Mouse (Mus musculus) megakaryocyte, embryonic 14.5 days (primary cell): ENCODE results near the gene Spp1. TPM values are rescaled to one million over a fixed set of nuclear protein-coding genes. Genes with fewer than 3 reads are reported as not detected.

Experiments used
- H3K27me3 ChIP-seq: replicated peaks from 2 replicates; pipeline ENCODE3; 2012; ENCODE audit warnings: inconsistent platforms
- H3K36me3 ChIP-seq: replicated peaks from 2 replicates; pipeline ENCODE3; 2012; ENCODE audit warnings: low read length, inconsistent platforms, mixed read lengths
- H3K4me1 ChIP-seq: 2 replicates; pipeline ENCODE4 v1.6.1; 2012; ENCODE audit warnings: inconsistent platforms
- H3K4me3 ChIP-seq: replicated peaks from 2 replicates; pipeline ENCODE3; 2012; ENCODE audit warnings: moderate library complexity, mild to moderate bottlenecking, inconsistent platforms
- H3K9me3 ChIP-seq: 2 replicates; pipeline ENCODE4 v1.6.1; 2012; ENCODE audit warnings: inconsistent platforms
- FLI1 ChIP-seq: IDR thresholded peaks from 2 replicates; pipeline ENCODE4 v1.6.1; 2012; ENCODE audit warnings: low read length, inconsistent platforms, mixed read lengths
- GATA1 ChIP-seq: IDR thresholded peaks from 3 replicates; pipeline ENCODE4 v1.6.1; 2012; ENCODE audit warnings: mixed read lengths, low read length, inconsistent platforms, borderline replicate concordance
- polyA plus RNA-seq: library from polyadenylated mRNA; stranded (reverse); fragments of >175 nt; gene quantifications from 2 replicates; pipeline ENCODE4 v1.2.3, GENCODE M21; 2012; ENCODE audit warnings: low replicate concordance; ENCODE audit not compliant: insufficient read depth

Spp1 gene
- polyA plus RNA-seq: 5.8 TPM in 1 of 2 replicates, not detected in the other

- Histone ChIP-seq H3K4me1 (peaks cover 37% of the 10 kb centered on the region), H3K36me3 (no peaks in the 10 kb centered on the region), H3K9me3 (no peaks in the 10 kb centered on the region), H3K4me3 (peak within 1 kb of the TSS; percentile 81), H3K27me3 (no peaks in the 10 kb centered on the region)
- no peak for TF ChIP-seq FLI1
- no peak for TF ChIP-seq GATA1
Observed at GRCm38 (mm10) chr5:104434835-104435301, at the start of gene Spp1. Spp1 (plus strand) TSS chr5:104435118.

DNA sequence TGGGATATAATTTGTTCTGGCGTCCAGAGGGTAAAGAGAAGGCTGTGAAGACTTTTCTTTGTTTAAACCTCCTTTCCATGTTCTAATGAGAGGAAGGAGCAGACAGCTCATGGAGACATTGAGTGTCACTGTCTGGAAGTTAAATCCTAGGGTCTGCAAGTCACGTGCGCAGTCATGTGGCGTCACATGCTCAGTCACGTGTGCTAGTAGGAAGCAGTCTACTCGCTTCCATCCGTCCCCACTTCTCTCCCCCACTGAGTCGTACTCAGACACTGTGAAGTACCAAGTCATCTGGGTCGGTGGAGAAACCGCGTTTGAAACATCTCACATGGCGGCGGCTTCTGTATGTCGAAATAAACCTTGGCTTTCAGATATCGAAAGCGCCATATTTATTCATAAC, 49.4 kb upstream of the Spp1 start:
- Histone ChIP-seq H3K9me3 (0 out of 2 replicates have a peak, but pooled peaks cover 4% of the 10 kb centered on the region), H3K36me3 (no peaks in the 10 kb centered on the region), H3K4me1 (no peaks in the 10 kb centered on the region), H3K4me3 (no peak overlapping the region), H3K27me3 (no peaks in the 10 kb centered on the region)
- no peak for TF ChIP-seq GATA1
- TF ChIP-seq FLI1: no peak

DNA sequence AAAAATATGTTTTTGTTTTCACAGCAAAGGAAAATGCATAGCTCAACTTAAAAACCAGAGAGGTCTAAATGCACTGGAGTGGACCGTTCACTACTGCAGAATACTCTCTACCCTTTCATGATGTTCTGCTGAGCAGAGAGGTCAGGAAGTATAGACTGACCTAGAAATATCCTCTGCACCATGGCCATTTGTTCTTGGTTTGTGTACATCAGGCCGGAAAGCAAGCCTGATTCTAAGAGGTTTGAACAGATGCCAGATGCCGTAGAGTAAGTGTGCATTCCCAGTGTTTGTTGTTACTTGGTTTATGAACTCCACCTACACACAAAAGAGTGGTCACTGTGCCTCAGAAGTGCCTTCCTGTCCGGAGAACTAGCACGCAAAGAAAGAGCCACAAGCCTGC, 48.0 kb upstream of the Spp1 start:
- TF ChIP-seq FLI1: no peak
- H3K4me1 ChIP-seq: no peaks in the 10 kb centered on the region
- H3K4me3 ChIP-seq: no peak overlapping the region
- H3K27me3 ChIP-seq: no peaks in the 10 kb centered on the region
- H3K36me3 ChIP-seq: no peaks in the 10 kb centered on the region
- 0 out of 2 replicates have a peak, but pooled peaks cover 4% of the 10 kb centered on the region for H3K9me3 ChIP-seq

DNA sequence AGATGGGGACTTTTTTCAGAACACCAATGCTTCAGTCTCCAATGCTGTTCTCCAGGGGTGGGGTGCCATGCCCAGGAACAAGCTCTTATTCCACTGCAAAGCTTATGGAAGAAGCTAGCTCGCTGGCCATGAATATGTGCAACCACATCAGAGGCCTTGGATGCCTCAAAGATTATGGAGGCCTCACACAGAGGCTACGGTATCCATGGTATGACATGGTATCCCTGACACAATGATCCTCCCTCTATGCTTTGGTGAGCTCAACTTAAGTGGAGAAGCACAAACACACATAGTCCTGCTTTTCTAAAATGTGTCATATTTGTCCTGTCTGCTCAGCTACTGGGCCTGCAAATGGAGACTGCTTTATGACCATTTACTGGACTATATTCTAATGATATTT, 44.0 kb upstream of the Spp1 start:
- Histone ChIP-seq H3K9me3 (no peaks in the 10 kb centered on the region), H3K27me3 (no peaks in the 10 kb centered on the region), H3K4me1 (no peaks in the 10 kb centered on the region; the same call in 1 of the 2 replicates), H3K36me3 (no peaks in the 10 kb centered on the region), H3K4me3 (no peak overlapping the region)
- TF ChIP-seq GATA1 (no peak), FLI1 (no peak)

GRCm38 (mm10) chr5:104392784-104393183, 42.1 kb upstream of the Spp1 start:
- no peak for TF ChIP-seq GATA1
- no peak for TF ChIP-seq FLI1
- peaks cover 3% of the 10 kb centered on the region; the same call in 1 of the 2 replicates for H3K4me1 ChIP-seq
- H3K4me3 ChIP-seq: no peak overlapping the region
- peaks cover 5% of the 10 kb centered on the region for H3K27me3 ChIP-seq
- no peaks in the 10 kb centered on the region for H3K9me3 ChIP-seq
- H3K36me3 ChIP-seq: no peaks in the 10 kb centered on the region

- no peaks in the 10 kb centered on the region for H3K9me3 ChIP-seq
- peaks cover 7% of the 10 kb centered on the region for H3K27me3 ChIP-seq
- H3K4me3 ChIP-seq: no peak overlapping the region
- no peak for TF ChIP-seq FLI1
- no peak for TF ChIP-seq GATA1
- H3K4me1 ChIP-seq: peaks cover 3% of the 10 kb centered on the region; the same call in 1 of the 2 replicates
- no peaks in the 10 kb centered on the region for H3K36me3 ChIP-seq
Observed at GRCm38 (mm10) chr5:104396286-104396685, 38.6 kb upstream of the Spp1 start.

- no peak overlapping the region for H3K4me3 ChIP-seq
- TF ChIP-seq GATA1 (no peak), FLI1 (no peak)
- no peaks in the 10 kb centered on the region for H3K36me3 ChIP-seq
- peaks cover 7% of the 10 kb centered on the region for H3K27me3 ChIP-seq
- peaks cover 3% of the 10 kb centered on the region; the same call in 1 of the 2 replicates for H3K4me1 ChIP-seq
- H3K9me3 ChIP-seq: no peaks in the 10 kb centered on the region
Observed at GRCm38 (mm10) chr5:104398001-104398400, 36.9 kb upstream of the Spp1 start.

GRCm38 (mm10) chr5:104399291-104399950, 35.5 kb upstream of the Spp1 start:
- TF ChIP-seq GATA1 (no peak), FLI1 (no peak)
- no peaks in the 10 kb centered on the region for H3K36me3 ChIP-seq
- H3K4me1 ChIP-seq: peaks cover 3% of the 10 kb centered on the region; the same call in 1 of the 2 replicates
- H3K27me3 ChIP-seq: peaks cover 7% of the 10 kb centered on the region
- H3K4me3 ChIP-seq: no peak overlapping the region
- H3K9me3 ChIP-seq: no peaks in the 10 kb centered on the region

- Histone ChIP-seq H3K9me3 (no peaks in the 10 kb centered on the region), H3K4me1 (peaks cover 3% of the 10 kb centered on the region; the same call in 1 of the 2 replicates), H3K36me3 (no peaks in the 10 kb centered on the region), H3K4me3 (no peak overlapping the region), H3K27me3 (peaks cover 7% of the 10 kb centered on the region)
- TF ChIP-seq GATA1: no peak
Observed at GRCm38 (mm10) chr5:104399970-104400369, 34.9 kb upstream of the Spp1 start.

DNA sequence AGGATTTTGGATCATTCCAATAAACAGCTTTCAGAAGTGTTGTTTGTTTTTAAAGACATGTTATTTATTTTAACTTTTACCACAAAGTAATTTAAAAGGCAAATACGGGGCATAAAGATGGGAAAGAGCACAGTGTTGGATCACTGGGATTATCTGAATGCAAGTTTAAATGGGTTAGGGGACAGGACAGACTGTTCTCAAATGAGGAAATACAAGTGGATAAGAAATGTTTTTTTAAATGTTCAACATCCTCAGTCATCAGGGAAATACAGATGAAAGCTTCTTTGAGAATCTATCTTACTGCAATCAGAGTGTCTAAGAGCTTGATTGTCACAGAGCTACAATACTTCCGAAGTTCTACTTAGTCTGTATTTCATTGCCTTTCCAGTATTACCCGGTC, 32.3 kb upstream of the Spp1 start:
- Histone ChIP-seq H3K4me3 (no peak overlapping the region), H3K27me3 (peaks cover 2% of the 10 kb centered on the region), H3K4me1 (no peaks in the 10 kb centered on the region), H3K9me3 (no peaks in the 10 kb centered on the region), H3K36me3 (no peaks in the 10 kb centered on the region)
- no peak for TF ChIP-seq GATA1
